Mouse (Mus musculus) heart, postnatal 10 days (tissue): ENCODE data around the gene Ifnb1. TPM values are rescaled to one million over a fixed set of nuclear protein-coding genes. Genes with fewer than 3 reads are reported as not detected.
"Not testable (repeated sequence)": the region's sequence is repeated elsewhere in the genome, so short reads cannot be mapped to it uniquely, and the experiment has no call there.

ENCODE experiments used
- DNase-seq, 2 experiments: peaks; one replicate each; pipeline ENCODE4 v3.0.0; 2021
- intact Hi-C: fragments of 180-260 bp; cut with DNase I; formaldehyde crosslinking; loops from one replicate; pipeline ENCODE4 v1.15.1; 2025
- total RNA-seq, 2 experiments: library from RNA; stranded (reverse); gene quantifications; 2 replicates each; pipeline ENCODE4 v1.2.3; 2021

Ifnb1 gene
- not detected for total RNA-seq

DNA sequence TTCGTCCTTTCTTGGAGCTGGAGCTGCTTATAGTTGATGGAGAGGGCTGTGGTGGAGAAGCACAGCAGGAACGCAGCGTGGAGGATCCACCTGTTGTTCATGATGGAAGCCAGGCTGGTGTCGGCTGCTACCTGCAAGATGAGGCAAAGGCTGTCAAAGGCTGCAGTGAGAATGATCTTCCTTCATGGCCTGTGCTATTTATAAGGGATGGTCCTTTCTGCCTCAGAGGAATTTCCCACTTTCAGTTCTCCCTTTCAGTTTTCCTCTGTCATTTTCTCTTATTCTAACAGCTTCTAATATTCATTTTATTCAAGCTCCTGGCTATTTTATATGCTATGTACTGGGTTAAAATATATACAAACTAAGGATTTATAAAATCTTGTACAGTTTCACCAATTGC lies at the start of gene Ifnb1:
Gene Ifnb1 (minus strand): TSS at position 101 of the 400 bp plus-strand sequence.
- intact Hi-C loops, result loop anchor here (1.0 kb wide), 1 partner anchor 22 kb away; no protein-coding TSS in a partner anchor
- no peak for DNase-seq

DNA sequence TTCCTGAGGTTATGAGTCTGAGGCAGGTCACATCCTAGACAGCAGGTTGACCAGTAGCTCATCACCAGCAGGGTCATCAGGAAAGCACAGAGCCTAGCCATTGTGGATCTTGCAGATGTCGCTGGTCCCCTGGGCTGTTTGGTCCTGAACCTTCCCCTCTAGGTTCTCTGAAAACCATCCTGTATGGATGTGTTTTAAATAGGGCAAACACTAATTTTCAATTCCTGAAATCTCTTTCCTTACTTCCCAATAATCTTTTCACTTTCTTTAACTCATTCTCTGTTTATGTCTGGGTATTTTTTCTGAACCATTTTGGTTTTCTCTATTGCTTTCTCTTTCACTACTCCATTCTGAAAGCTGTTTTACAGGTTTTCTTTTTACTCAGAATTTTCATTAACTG lies 49.1 kb upstream of the Ifnb1 start, which contains the start of gene Ifna14:
Gene Ifna14 (minus strand): TSS at position 101 of the 400 bp plus-strand sequence.
- intact Hi-C loops, result no loop called here
- no peak for DNase-seq

DNA sequence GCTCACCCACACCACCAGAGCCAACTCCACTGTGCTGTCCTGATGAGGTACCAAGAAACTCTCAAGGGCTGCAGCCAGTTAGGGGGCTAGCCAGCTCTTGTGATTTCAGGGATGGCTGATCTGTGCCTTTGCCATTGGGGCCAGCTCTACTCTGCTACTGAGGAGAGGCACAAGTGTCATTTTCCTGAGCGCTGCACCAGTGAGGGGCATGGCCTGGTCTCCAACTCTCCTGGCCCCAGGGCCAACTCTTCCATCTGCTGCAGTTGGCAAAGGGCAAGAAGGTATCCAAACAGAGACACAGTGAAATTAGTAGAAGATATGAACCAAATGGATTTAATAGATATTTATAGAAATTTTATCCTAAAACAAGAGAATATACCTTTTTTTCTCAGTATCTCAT lies 39.2 kb upstream of the Ifnb1 start:
- intact Hi-C loops, result no loop called here
- DNase-seq, result no peak

DNA sequence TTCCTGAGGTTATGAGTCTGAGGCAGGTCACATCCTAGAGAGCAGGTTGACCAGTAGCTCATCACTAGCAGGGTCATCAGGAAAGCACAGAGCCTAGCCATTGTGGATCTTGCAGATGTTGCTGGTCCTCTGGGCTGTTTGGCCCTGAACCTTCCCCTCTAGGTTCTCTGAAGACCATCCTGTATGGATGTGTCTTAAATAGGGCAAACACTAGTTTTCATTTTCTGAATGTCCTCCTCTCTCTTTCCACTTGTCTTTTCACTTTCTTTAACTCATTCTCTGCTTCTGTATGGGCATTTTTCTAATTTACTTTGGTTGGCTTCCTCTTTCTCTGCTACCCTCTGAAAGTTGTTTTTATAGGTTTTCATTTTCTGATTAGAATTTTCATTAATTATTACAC lies 35.6 kb upstream of the Ifnb1 start, which contains the start of gene Ifna15:
Gene Ifna15 (minus strand): TSS at position 101 of the 400 bp plus-strand sequence.
- DNase-seq, intact Hi-C loops: not testable (repeated sequence)

GRCm38 (mm10) chr4:88550161-88550945 lies 27.8 kb upstream of the Ifnb1 start:
- peak; percentile 75 to 84 for DNase-seq

GRCm38 (mm10) chr4:88547986-88548385 lies 25.4 kb upstream of the Ifnb1 start:
- DNase-seq, result no peak
- intact Hi-C loops, result no loop called here

More at GRCm38 (mm10) chr4:88550161-88550945, 27.8 kb upstream of the Ifnb1 start:
- intact Hi-C loops, result loop anchor here (2.0 kb wide), 1 partner anchor 90 kb away; no protein-coding TSS in a partner anchor

- intact Hi-C loops, result loop anchor here (1.0 to 5.0 kb wide), 6 partner anchors 20 to 1175 kb away; no protein-coding TSS in a partner anchor
- peak; percentile 51 to 71 for DNase-seq
These were observed 21.2 kb upstream of the Ifnb1 start for GRCm38 (mm10) chr4:88543649-88544234.

- DNase-seq, result peak; percentile 46 to 55
- intact Hi-C loops, result no loop called here
These were observed 14.8 kb upstream of the Ifnb1 start for GRCm38 (mm10) chr4:88537328-88537727.

- intact Hi-C loops, result no loop called here
- peak; percentile 40 to 54 for DNase-seq
These were observed 14.1 kb upstream of the Ifnb1 start for GRCm38 (mm10) chr4:88536640-88537039.

DNA sequence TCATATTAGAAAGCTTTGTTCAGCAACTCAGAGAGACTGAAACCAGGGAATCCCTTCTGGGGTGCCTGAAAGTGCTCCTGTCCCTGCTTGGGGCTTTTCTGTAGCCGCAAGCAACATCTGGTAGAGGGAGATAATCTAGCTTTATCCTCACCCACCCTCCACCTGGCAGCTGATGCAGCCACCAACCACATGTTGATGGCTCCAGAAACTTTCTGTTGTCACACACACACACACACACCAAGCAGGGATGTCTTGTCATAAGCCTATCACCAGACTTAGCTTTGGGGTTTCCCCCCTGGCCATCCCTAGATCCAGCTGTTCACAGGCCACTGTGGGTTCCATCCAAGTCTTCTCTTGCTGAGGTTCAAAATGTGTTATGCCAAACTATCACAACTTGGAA lies 13.2 kb upstream of the Ifnb1 start:
- intact Hi-C loops, result no loop called here

DNA sequence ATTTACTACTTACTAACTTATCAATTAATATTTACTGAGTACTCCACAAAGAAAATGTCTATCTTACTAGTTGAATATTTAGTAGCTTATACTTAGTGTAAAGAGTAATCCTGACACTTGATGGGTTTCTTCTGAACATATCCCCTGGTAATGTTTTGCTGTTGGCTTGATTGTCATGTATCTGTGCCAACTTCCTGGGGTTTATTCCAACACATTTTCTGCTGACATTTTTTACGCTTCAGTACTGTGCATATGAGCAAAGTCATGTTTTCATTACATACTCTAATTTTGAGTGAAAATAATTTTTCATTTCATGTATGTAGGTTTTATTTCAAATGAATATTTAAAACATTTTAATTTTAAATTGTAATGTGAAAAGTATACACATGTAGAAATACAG lies 12.3 kb upstream of the Ifnb1 start:
- no peak for DNase-seq
- intact Hi-C loops, result no loop called here

More for the DNA sequence above, 13.2 kb upstream of the Ifnb1 start:
- DNase-seq, result peak; percentile 15 to 22

DNA sequence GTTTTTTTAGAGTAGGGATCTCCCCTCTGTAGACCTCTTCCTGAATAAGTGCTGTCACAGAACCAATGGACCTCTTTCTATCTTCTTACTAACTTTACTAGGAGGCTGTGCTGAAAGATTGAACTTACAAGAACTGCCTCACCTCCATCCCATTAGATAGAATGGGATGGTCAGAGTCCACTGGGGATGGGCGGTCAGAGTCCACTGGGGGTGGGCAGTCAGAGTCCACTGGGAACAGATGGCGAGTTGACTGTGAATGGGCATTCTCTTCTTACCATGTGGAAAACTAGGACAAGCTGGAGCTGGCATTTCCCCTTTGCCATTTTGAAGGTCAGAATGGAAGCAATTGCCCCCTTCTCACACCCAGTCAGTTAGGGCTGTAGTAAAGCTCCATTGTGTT lies 10.9 kb upstream of the Ifnb1 start:
- intact Hi-C loops, result no loop called here
- no peak for DNase-seq

DNA sequence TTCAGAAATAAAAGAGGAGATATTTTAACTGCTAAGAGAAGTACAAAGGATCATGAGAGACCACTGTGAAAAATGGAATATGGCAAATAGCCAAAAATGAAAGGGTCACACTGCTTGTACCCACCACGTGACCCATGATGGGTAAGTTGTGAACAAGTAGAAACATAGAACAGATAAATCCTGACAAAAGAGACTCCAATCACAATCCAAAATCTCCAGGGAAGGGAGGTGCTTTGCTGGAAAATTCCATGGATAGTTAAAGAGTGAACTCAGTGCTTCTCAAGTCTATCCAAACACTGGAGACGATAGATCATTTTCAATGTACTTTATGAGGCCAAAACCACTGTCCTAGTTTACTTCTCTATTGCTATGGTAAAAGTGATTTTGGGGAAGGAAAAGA lies 8.3 kb upstream of the Ifnb1 start:
- no peak for DNase-seq
- intact Hi-C loops, result no loop called here

- intact Hi-C loops, result no loop called here
- no peak for DNase-seq
These were observed 7.7 kb upstream of the Ifnb1 start for GRCm38 (mm10) chr4:88530271-88530670.

GRCm38 (mm10) chr4:88526379-88527049 lies 3.9 kb upstream of the Ifnb1 start:
- no peak for DNase-seq
- intact Hi-C loops, result no loop called here

DNA sequence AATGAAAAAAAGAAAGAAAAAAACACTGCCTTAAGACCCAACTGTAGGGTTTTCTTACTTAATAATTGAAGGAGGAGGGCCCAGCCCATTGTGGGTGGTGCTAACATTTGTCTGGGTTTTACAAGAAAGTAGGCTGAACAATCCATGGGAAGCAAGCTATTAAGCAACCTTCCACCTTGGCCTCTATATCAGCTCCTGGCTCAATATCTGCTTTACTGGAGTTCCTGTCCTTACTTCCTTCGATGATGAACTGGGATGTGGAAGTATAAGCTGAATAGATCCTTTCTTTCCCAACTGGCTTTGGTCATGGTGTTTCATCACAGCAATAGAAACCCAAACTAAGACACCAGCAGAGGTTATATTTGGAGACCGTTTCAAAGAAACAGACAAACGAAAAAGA lies 2.8 kb upstream of the Ifnb1 start:
- DNase-seq, result no peak
- intact Hi-C loops, result no loop called here

GRCm38 (mm10) chr4:88523241-88523640 lies 667 bp upstream of the Ifnb1 start:
- intact Hi-C loops, result loop anchor here (1.0 kb wide), 1 partner anchor 21 kb away; no protein-coding TSS in a partner anchor
- peak; percentile 23 to 55 for DNase-seq

GRCm38 (mm10) chr4:88517957-88518356 lies 4.6 kb downstream of the Ifnb1 start:
- intact Hi-C loops, result loop anchor here (10.0 kb wide), 2 partner anchors 163 to 423 kb away; partner anchors contain the start of gene Focad

GRCm38 (mm10) chr4:88515711-88516211 lies 6.8 kb downstream of the Ifnb1 start:
- intact Hi-C loops, result loop anchor here (2.0 to 10.0 kb wide), 3 partner anchors 39 to 421 kb away; partner anchors contain the start of gene Focad
- DNase-seq, result peak; percentile 58 to 59

More at GRCm38 (mm10) chr4:88517957-88518356, 4.6 kb downstream of the Ifnb1 start:
- no peak for DNase-seq

- DNase-seq, result no peak
- intact Hi-C loops, result loop anchor here (2.0 to 10.0 kb wide), 3 partner anchors 38 to 420 kb away; partner anchors contain the start of gene Focad
These were observed 7.3 kb downstream of the Ifnb1 start for GRCm38 (mm10) chr4:88515250-88515649.
